Mouse (Mus musculus) MEL (cell line): ENCODE results near the gene Pde8b. TPM values are rescaled to one million over a fixed set of nuclear protein-coding genes. Genes with fewer than 3 reads are reported as not detected.

ENCODE experiments used
- DNase-seq: peaks from one replicate; pipeline ENCODE4 v3.0.0; 2011; ENCODE audit warnings: low read depth, low spot score
- H3K27ac ChIP-seq: 2 replicates; pipeline ENCODE4 v1.5.1; 2012; ENCODE audit warnings: low read depth, mild to moderate bottlenecking, control low read depth, low read length, moderate library complexity; ENCODE audit not compliant: control insufficient read depth
- H3K27me3 ChIP-seq, 2 experiments: fragments of 150-350 bp in 1 of 2; sonication (generic) in 1 of 2; 2 replicates each; pipeline ENCODE4 v1.6.1; 2012; ENCODE audit warnings: low read length in 2 of 2, mild to moderate bottlenecking in 2 of 2, improper control_type of control experiment in 1 of 2, moderate library complexity in 1 of 2; ENCODE audit not compliant: insufficient read depth in 2 of 2, control insufficient read depth in 1 of 2
- H3K36me3 ChIP-seq, 2 experiments: 2 replicates each; pipeline ENCODE4 v1.6.1; 2012 to 2014; ENCODE audit warnings: low read length in 2 of 2, improper control_type of control experiment in 1 of 2, inconsistent platforms in 1 of 2, mild to moderate bottlenecking in 1 of 2; ENCODE audit not compliant: insufficient read depth in 2 of 2, control insufficient read depth in 1 of 2
- H3K4me1 ChIP-seq, 2 experiments: fragments of 150-350 bp in 1 of 2; sonication (generic) in 1 of 2; 2 replicates each; pipeline ENCODE4 v1.6.1; 2012; ENCODE audit warnings: low read length in 2 of 2, improper control_type of control experiment in 1 of 2, mild to moderate bottlenecking in 1 of 2; ENCODE audit not compliant: insufficient read depth in 2 of 2, control insufficient read depth in 1 of 2
- H3K4me3 ChIP-seq, 2 experiments: fragments of 150-350 bp in 1 of 2; sonication (generic) in 1 of 2; 2 replicates each; pipeline ENCODE4 v1.5.1; 2012; ENCODE audit warnings: low read depth in 2 of 2, low read length in 2 of 2, mild to moderate bottlenecking in 2 of 2, moderate library complexity in 2 of 2, control low read depth in 1 of 2, improper control_type of control experiment in 1 of 2; ENCODE audit not compliant: control insufficient read depth in 1 of 2, insufficient read depth in 1 of 2
- H3K79me2 ChIP-seq: 2 replicates; pipeline ENCODE4 v1.6.1; 2012; ENCODE audit warnings: mild to moderate bottlenecking, low read length, moderate library complexity; ENCODE audit not compliant: control insufficient read depth, poor library complexity, insufficient read depth
- H3K9ac ChIP-seq: 2 replicates; pipeline ENCODE4 v1.6.1; 2012; ENCODE audit warnings: low read depth, mild to moderate bottlenecking, control low read depth, low read length, moderate library complexity; ENCODE audit not compliant: control insufficient read depth, poor library complexity, severe bottlenecking
- H3K9me3 ChIP-seq: fragments of 150-350 bp; sonication (generic); replicated peaks from 2 replicates; pipeline ENCODE4 v1.6.1; 2012; ENCODE audit warnings: mild to moderate bottlenecking, low read length, improper control_type of control experiment, moderate library complexity; ENCODE audit not compliant: insufficient read depth
- BHLHE40 ChIP-seq: IDR thresholded peaks from 2 replicates; pipeline ENCODE4 v1.6.1; 2012; ENCODE audit warnings: low read depth, mild to moderate bottlenecking, inconsistent platforms, low read length, improper control_type of control experiment, borderline replicate concordance
- CHD1 ChIP-seq: IDR thresholded peaks from 2 replicates; pipeline ENCODE4 v1.6.1; 2012; ENCODE audit warnings: low read depth, mild to moderate bottlenecking, inconsistent platforms, low read length, improper control_type of control experiment
- CHD2 ChIP-seq: IDR thresholded peaks from 2 replicates; pipeline ENCODE4 v1.6.1; 2011; ENCODE audit warnings: low read length, improper control_type of control experiment
- CTCF ChIP-seq, 3 experiments: IDR thresholded peaks in 2 of 3; conservative IDR thresholded peaks in 1 of 3; 2 replicates each; pipeline ENCODE4 v1.5.1; 2011 to 2012; ENCODE audit warnings: low read length in 3 of 3, low read depth in 2 of 3, mild to moderate bottlenecking in 2 of 3, improper control_type of control experiment in 1 of 3, inconsistent platforms in 1 of 3, mixed read lengths in 1 of 3, moderate library complexity in 1 of 3; ENCODE audit not compliant: control insufficient read depth in 1 of 3, insufficient read depth in 1 of 3, poor library complexity in 1 of 3, severe bottlenecking in 1 of 3
- ELF1 ChIP-seq: IDR thresholded peaks from 2 replicates; pipeline ENCODE4 v1.6.1; 2014; ENCODE audit warnings: low read depth, mild to moderate bottlenecking, inconsistent platforms, low read length, improper control_type of control experiment, moderate library complexity
- EP300 ChIP-seq, 2 experiments: IDR thresholded peaks; 2 replicates each; pipeline ENCODE4 v1.6.1; 2011; ENCODE audit warnings: improper control_type of control experiment in 2 of 2, low read length in 2 of 2, low read depth in 1 of 2, mild to moderate bottlenecking in 1 of 2
- MAZ ChIP-seq: IDR thresholded peaks from 2 replicates; pipeline ENCODE4 v1.6.1; 2012; ENCODE audit warnings: low read depth, mild to moderate bottlenecking, inconsistent platforms, low read length, improper control_type of control experiment
- MEF2A ChIP-seq: IDR thresholded peaks from 2 replicates; pipeline ENCODE4 v1.6.1; 2014; ENCODE audit warnings: low read depth, mild to moderate bottlenecking, inconsistent platforms, low read length, improper control_type of control experiment; ENCODE audit not compliant: poor library complexity, insufficient replicate concordance, severe bottlenecking; ENCODE audit errors: extremely low read depth
- MYB ChIP-seq: IDR thresholded peaks from 2 replicates; pipeline ENCODE4 v1.6.1; 2011; ENCODE audit warnings: mild to moderate bottlenecking, low read depth, low read length, improper control_type of control experiment
- MYC ChIP-seq: IDR thresholded peaks from 2 replicates; pipeline ENCODE4 v1.6.1; 2011; ENCODE audit warnings: low read depth, mild to moderate bottlenecking, low read length, improper control_type of control experiment, moderate library complexity
- POLR2AphosphoS2 ChIP-seq: IDR thresholded peaks from 2 replicates; pipeline ENCODE4 v1.6.1; 2011; ENCODE audit warnings: low read length, improper control_type of control experiment
- RAD21 ChIP-seq: IDR thresholded peaks from 2 replicates; pipeline ENCODE4 v1.6.1; 2011; ENCODE audit warnings: mild to moderate bottlenecking, low read depth, low read length, improper control_type of control experiment
- RCOR1 ChIP-seq: IDR thresholded peaks from 2 replicates; pipeline ENCODE4 v1.6.1; 2012; ENCODE audit warnings: low read depth, mild to moderate bottlenecking, inconsistent platforms, low read length, improper control_type of control experiment
- SMC3 ChIP-seq: IDR thresholded peaks from 2 replicates; pipeline ENCODE4 v1.6.1; 2011; ENCODE audit warnings: low read depth, low read length, improper control_type of control experiment
- TAL1 ChIP-seq: IDR thresholded peaks from 2 replicates; pipeline ENCODE4 v1.6.1; 2012; ENCODE audit warnings: mild to moderate bottlenecking, inconsistent platforms, low read length, moderate library complexity, mixed read lengths
- TCF12 ChIP-seq: IDR thresholded peaks from 2 replicates; pipeline ENCODE4 v1.6.1; 2014; ENCODE audit warnings: low read depth, mild to moderate bottlenecking, inconsistent platforms, low read length, improper control_type of control experiment, moderate library complexity
- UBTF ChIP-seq: IDR thresholded peaks from 2 replicates; pipeline ENCODE4 v1.6.1; 2012; ENCODE audit warnings: low read depth, mild to moderate bottlenecking, inconsistent platforms, low read length, improper control_type of control experiment, moderate library complexity, borderline replicate concordance; ENCODE audit not compliant: insufficient read depth
- USF1 ChIP-seq: IDR thresholded peaks from 2 replicates; pipeline ENCODE4 v1.6.1; 2014; ENCODE audit warnings: low read depth, mild to moderate bottlenecking, inconsistent platforms, low read length, improper control_type of control experiment, moderate library complexity
- ZC3H11A ChIP-seq: IDR thresholded peaks from 2 replicates; pipeline ENCODE4 v1.6.1; 2012; ENCODE audit warnings: low read depth, mild to moderate bottlenecking, inconsistent platforms, low read length, improper control_type of control experiment
- ZKSCAN1 ChIP-seq: IDR thresholded peaks from 2 replicates; pipeline ENCODE4 v1.6.1; 2012; ENCODE audit warnings: low read depth, mild to moderate bottlenecking, inconsistent platforms, low read length, improper control_type of control experiment, moderate library complexity
- ZMIZ1 ChIP-seq: IDR thresholded peaks from 2 replicates; pipeline ENCODE4 v1.6.1; 2012; ENCODE audit warnings: low read depth, mild to moderate bottlenecking, inconsistent platforms, low read length, improper control_type of control experiment, moderate library complexity
- ZNF384 ChIP-seq: IDR thresholded peaks from 2 replicates; pipeline ENCODE4 v1.6.1; 2012; ENCODE audit warnings: low read depth, mild to moderate bottlenecking, inconsistent platforms, low read length, improper control_type of control experiment
- polyA plus RNA-seq, 2 experiments: library from polyadenylated mRNA; stranded (reverse) in 1 of 2; unstranded in 1 of 2; fragments of >175 nt in 1 of 2; fragments of >200 nt in 1 of 2; gene quantifications; 2 replicates each; pipeline versions ENCODE4 v1.2.1 to v1.2.4; 2012; ENCODE audit warnings: low replicate concordance in 2 of 2, low read depth in 1 of 2; ENCODE audit not compliant: insufficient read length in 2 of 2, insufficient read depth in 1 of 2, missing spikeins in 1 of 2
- total RNA-seq: library from RNA; depleted of rRNA; stranded (reverse); fragments of 300-350 nt; gene quantifications from 2 replicates; pipeline ENCODE4 v1.2.3, GENCODE M21; 2012

Gene Pde8b
- total and polyA plus RNA-seq, 3 experiments: 0.04 to 0.40 TPM; not detected in 1

DNA sequence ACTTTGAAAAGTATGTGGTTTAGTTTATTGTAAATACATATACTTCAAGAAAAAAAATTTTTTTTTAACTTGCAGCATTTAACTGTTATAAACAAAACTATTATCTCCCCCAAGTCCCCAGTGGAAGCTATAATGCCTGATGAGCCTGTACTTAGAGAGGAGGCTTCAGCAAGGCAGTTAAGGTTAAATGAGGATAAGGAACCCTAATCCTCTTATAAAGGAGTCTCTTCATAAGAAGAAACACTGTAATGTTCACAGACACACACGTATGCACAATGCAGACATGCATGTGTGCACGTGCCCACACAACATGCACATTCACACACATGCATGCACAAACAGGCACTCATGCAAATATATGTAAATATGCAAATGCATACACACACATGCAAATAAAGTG, 12.6 kb downstream of the Pde8b start:
- H3K27ac ChIP-seq: no peak overlapping the region
- no peaks in the 10 kb centered on the region for H3K4me1 ChIP-seq
- no peaks in the 10 kb centered on the region for H3K36me3 ChIP-seq
- H3K79me2 ChIP-seq: no peaks in the 10 kb centered on the region
- DNase-seq: no peak
- no peak for TF ChIP-seq ZMIZ1
- no peak for TF ChIP-seq UBTF
- TF ChIP-seq CHD2: no peak
- TF ChIP-seq TAL1: no peak
- no peak for TF ChIP-seq CTCF (IDR thresholded peaks at IDR 0.05 in 2 of 3, conservative IDR thresholded peaks at IDR 0.05 in 1 of 3; ENCODE audit: control insufficient read depth in 1 of 3, insufficient read depth in 1 of 3, low read depth in 2 of 3, low read length in 3 of 3, poor library complexity in 1 of 3, severe bottlenecking in 1 of 3)
- TF ChIP-seq MEF2A: no peak
- no peak for TF ChIP-seq MAZ
- no peak for TF ChIP-seq ZKSCAN1
- no peak for TF ChIP-seq BHLHE40
- no peak for TF ChIP-seq USF1
- H3K9ac ChIP-seq: no peak overlapping the region
- H3K9me3 ChIP-seq: no peaks in the 10 kb centered on the region
- no peak overlapping the region for H3K4me3 ChIP-seq
- no peaks in the 10 kb centered on the region for H3K27me3 ChIP-seq

DNA sequence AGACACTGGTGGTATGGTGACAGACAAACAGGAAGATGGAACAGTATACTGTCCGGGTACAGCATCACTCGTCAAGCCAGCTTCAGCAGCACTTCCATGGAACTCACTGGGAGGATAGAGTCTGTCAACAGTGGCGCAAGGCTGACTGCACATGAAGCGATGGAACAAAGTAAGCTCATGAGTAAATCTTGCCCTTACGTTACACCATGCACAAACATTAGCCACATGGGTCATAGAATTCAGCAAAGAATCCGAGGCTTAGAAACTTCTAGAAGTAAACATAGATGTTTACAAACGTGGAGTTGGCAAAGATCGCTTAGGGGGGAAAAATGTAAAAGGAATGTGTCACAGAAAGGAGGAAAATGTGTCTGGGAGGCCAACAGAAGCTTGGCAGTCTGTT, 14.9 kb downstream of the Pde8b start:
- no peaks in the 10 kb centered on the region for H3K27me3 ChIP-seq
- no peak for TF ChIP-seq ELF1
- no peak for TF ChIP-seq RCOR1
- TF ChIP-seq TCF12: no peak
- TF ChIP-seq RAD21: no peak
- no peak for TF ChIP-seq CTCF (IDR thresholded peaks at IDR 0.05 in 2 of 3, conservative IDR thresholded peaks at IDR 0.05 in 1 of 3; ENCODE audit: control insufficient read depth in 1 of 3, insufficient read depth in 1 of 3, low read depth in 2 of 3, low read length in 3 of 3, poor library complexity in 1 of 3, severe bottlenecking in 1 of 3)
- no peak for TF ChIP-seq ZC3H11A
- TF ChIP-seq MYC: no peak
- no peak for TF ChIP-seq CHD2
- TF ChIP-seq TAL1: no peak
- no peak for TF ChIP-seq POLR2AphosphoS2
- TF ChIP-seq USF1: no peak
- TF ChIP-seq CHD1: no peak
- no peak for TF ChIP-seq SMC3
- TF ChIP-seq ZNF384: no peak
- no peak for TF ChIP-seq EP300 (IDR thresholded peaks at IDR 0.05; ENCODE audit: low read depth in 1 of 2, low read length in 2 of 2)
- no peak for TF ChIP-seq MYB
- H3K4me1 ChIP-seq: no peaks in the 10 kb centered on the region
- no peak overlapping the region for H3K27ac ChIP-seq
- H3K9me3 ChIP-seq: no peaks in the 10 kb centered on the region
- H3K36me3 ChIP-seq: no peaks in the 10 kb centered on the region
- H3K79me2 ChIP-seq: no peaks in the 10 kb centered on the region
- H3K9ac ChIP-seq: no peak overlapping the region
- no peak overlapping the region for H3K4me3 ChIP-seq
- no peak for DNase-seq
